Mouse (Mus musculus): ENCODE results near the gene Il6st. TPM values are rescaled to one million over a fixed set of nuclear protein-coding genes. Genes with fewer than 3 reads are reported as not detected.

The Il6st gene
- polyA plus RNA-seq, 1 experiment = 17.3 TPM

GRCm38 (mm10) chr13:112469491-112469890 is 5.6 kb downstream of the Il6st start:
- Histone ChIP-seq H3K27me3 (ENCODE audit: control insufficient read depth, insufficient read depth, insufficient read length) (no peaks in the 10 kb centered on the region), H3K36me3 (ENCODE audit: control insufficient read depth, insufficient read depth) (peaks cover 9% of the 10 kb centered on the region), H3ac (ENCODE audit: control insufficient read depth, insufficient read length, low read depth) (no peak overlapping the region), H3K79me3 (ENCODE audit: low read depth) (peaks cover 76% of the 10 kb centered on the region), H3K4me3 (ENCODE audit: insufficient read depth, poor library complexity, severe bottlenecking) (no peak overlapping the region), H3K79me2 (ENCODE audit: control insufficient read depth, insufficient read depth) (peaks cover 99% of the 10 kb centered on the region)
- TF ChIP-seq FOSL1 (IDR thresholded peaks at IDR 0.05; ENCODE audit: insufficient read depth, low read length, poor library complexity, severe bottlenecking) = no peak
- TF ChIP-seq MAX (IDR thresholded peaks at IDR 0.05) = no peak
- TF ChIP-seq MYOG (IDR thresholded peaks at IDR 0.05; ENCODE audit: control insufficient read depth, extremely low read depth, insufficient read length) = no peak
- no peak for TF ChIP-seq CEBPB (IDR thresholded peaks at IDR 0.05; ENCODE audit: low read depth)
- TF ChIP-seq MYOD1 (IDR thresholded peaks at IDR 0.05; ENCODE audit: control insufficient read depth, insufficient read length, low read depth) = no peak
- no peak for TF ChIP-seq USF1 (IDR thresholded peaks at IDR 0.05; ENCODE audit: low read depth)
- TF ChIP-seq CTCF (IDR thresholded peaks at IDR 0.05; ENCODE audit: control insufficient read depth, insufficient read depth, insufficient read length) = no peak

DNA sequence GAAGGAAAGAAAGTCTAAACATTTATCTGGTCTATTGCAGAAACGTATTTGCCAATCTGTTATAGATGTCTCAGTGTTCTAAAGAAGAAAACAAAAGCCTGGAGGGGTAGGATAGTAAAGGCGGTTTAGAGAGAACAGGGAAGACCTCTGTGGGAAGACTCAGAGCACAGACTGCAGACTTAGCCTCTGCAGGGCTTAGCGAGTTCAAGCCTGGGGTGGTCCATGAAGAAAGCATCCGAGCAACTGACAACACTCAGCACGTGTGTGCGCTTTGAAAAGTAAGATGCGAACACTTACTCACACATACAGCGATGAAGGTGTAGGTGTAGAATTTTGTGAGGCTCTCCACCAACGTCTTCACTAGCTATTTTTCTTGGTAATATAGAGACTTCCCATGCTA is 7.3 kb downstream of the Il6st start:
- Histone ChIP-seq H3K4me3 (ENCODE audit: insufficient read depth, poor library complexity, severe bottlenecking) (no peak overlapping the region), H3ac (ENCODE audit: control insufficient read depth, insufficient read length, low read depth) (no peak overlapping the region), H3K36me3 (ENCODE audit: control insufficient read depth, insufficient read depth) (peaks cover 18% of the 10 kb centered on the region), H3K79me3 (ENCODE audit: low read depth) (peaks cover 61% of the 10 kb centered on the region), H3K27me3 (ENCODE audit: control insufficient read depth, insufficient read depth, insufficient read length) (no peaks in the 10 kb centered on the region), H3K79me2 (ENCODE audit: control insufficient read depth, insufficient read depth) (peaks cover 89% of the 10 kb centered on the region)
- TF ChIP-seq CEBPB (IDR thresholded peaks at IDR 0.05; ENCODE audit: low read depth) = no peak
- no peak for TF ChIP-seq CTCF (IDR thresholded peaks at IDR 0.05; ENCODE audit: control insufficient read depth, insufficient read depth, insufficient read length)
- TF ChIP-seq MAX (IDR thresholded peaks at IDR 0.05) = no peak
- no peak for TF ChIP-seq MYOG (IDR thresholded peaks at IDR 0.05; ENCODE audit: control insufficient read depth, extremely low read depth, insufficient read length)
- no peak for TF ChIP-seq USF1 (IDR thresholded peaks at IDR 0.05; ENCODE audit: low read depth)
- TF ChIP-seq FOSL1 (IDR thresholded peaks at IDR 0.05; ENCODE audit: insufficient read depth, low read length, poor library complexity, severe bottlenecking) = no peak
- TF ChIP-seq MYOD1 (IDR thresholded peaks at IDR 0.05; ENCODE audit: control insufficient read depth, insufficient read length, low read depth) = no peak

- peaks cover 24% of the 10 kb centered on the region for H3K36me3 ChIP-seq (ENCODE audit: control insufficient read depth, insufficient read depth)
These were observed 8.6 kb downstream of the Il6st start for GRCm38 (mm10) chr13:112472401-112473023.

DNA sequence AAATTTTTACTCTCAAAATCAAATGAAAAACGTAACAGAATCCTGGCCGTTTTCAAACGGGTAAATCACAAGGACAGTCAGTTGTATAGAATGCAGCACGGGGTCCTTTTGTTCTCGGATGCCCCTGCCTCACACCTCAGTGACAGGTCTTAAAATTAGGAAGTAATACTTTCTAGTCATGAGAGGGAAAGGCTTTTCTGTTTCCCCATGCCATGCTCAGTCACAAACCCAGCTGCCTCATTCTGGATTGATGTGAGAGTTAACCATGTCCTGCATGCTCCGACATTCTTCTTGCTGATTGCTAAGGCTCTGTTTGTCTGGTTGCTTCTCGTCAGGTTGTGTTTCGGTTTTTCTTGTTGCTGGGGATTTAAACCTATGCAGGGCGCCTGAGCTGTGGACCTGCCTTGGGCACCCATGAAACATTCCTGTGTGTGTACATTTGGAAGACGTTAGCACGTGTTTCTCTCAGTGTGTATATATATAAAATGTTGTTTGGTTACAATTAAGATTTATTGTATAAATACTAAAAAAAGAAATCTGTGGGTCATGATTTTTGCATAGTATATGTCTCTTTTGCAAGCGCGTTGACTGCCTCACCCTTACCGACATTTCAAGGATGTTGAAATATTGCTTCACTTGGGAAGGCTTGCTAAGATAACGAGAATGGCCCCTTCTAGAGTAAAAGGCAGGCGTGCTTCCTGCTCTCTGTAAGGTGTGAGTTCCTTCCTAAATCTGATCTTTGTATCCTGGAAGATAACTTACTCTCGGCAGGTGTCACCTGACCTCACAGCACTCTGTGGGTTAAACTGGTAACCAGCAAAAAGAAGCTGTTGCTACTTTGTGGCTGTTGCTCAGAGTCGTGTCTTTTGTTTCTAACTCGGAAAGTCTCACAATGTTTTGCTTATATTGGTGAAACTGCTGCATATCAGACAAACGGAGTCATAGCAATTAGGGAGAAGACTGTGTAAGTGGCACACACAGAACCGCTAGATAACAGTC is 10.2 kb downstream of the Il6st start:
- Histone ChIP-seq H3K79me2 (ENCODE audit: control insufficient read depth, insufficient read depth) (peaks cover 60% of the 10 kb centered on the region), H3K79me3 (ENCODE audit: low read depth) (peaks cover 35% of the 10 kb centered on the region), H3K36me3 (ENCODE audit: control insufficient read depth, insufficient read depth) (peaks cover 26% of the 10 kb centered on the region), H3ac (ENCODE audit: control insufficient read depth, insufficient read length, low read depth) (no peak overlapping the region), H3K4me3 (ENCODE audit: insufficient read depth, poor library complexity, severe bottlenecking) (no peak overlapping the region), H3K27me3 (ENCODE audit: control insufficient read depth, insufficient read depth, insufficient read length) (no peaks in the 10 kb centered on the region)
- TF ChIP-seq CTCF (IDR thresholded peaks at IDR 0.05; ENCODE audit: control insufficient read depth, insufficient read depth, insufficient read length) = no peak
- no peak for TF ChIP-seq MYOG (IDR thresholded peaks at IDR 0.05; ENCODE audit: control insufficient read depth, extremely low read depth, insufficient read length)
- no peak for TF ChIP-seq USF1 (IDR thresholded peaks at IDR 0.05; ENCODE audit: low read depth)
- no peak for TF ChIP-seq MYOD1 (IDR thresholded peaks at IDR 0.05; ENCODE audit: control insufficient read depth, insufficient read length, low read depth)
- no peak for TF ChIP-seq CEBPB (IDR thresholded peaks at IDR 0.05; ENCODE audit: low read depth)
- no peak for TF ChIP-seq MAX (IDR thresholded peaks at IDR 0.05)
- TF ChIP-seq FOSL1 (IDR thresholded peaks at IDR 0.05; ENCODE audit: insufficient read depth, low read length, poor library complexity, severe bottlenecking) = no peak

More at GRCm38 (mm10) chr13:112472401-112473023, 8.6 kb downstream of the Il6st start:
- Histone ChIP-seq H3K79me3 (ENCODE audit: low read depth) (peaks cover 50% of the 10 kb centered on the region), H3ac (ENCODE audit: control insufficient read depth, insufficient read length, low read depth) (no peak overlapping the region), H3K4me3 (ENCODE audit: insufficient read depth, poor library complexity, severe bottlenecking) (no peak overlapping the region), H3K27me3 (ENCODE audit: control insufficient read depth, insufficient read depth, insufficient read length) (no peaks in the 10 kb centered on the region), H3K79me2 (ENCODE audit: control insufficient read depth, insufficient read depth) (peaks cover 76% of the 10 kb centered on the region)
- no peak for TF ChIP-seq FOSL1 (IDR thresholded peaks at IDR 0.05; ENCODE audit: insufficient read depth, low read length, poor library complexity, severe bottlenecking)
- no peak for TF ChIP-seq USF1 (IDR thresholded peaks at IDR 0.05; ENCODE audit: low read depth)
- no peak for TF ChIP-seq MYOD1 (IDR thresholded peaks at IDR 0.05; ENCODE audit: control insufficient read depth, insufficient read length, low read depth)
- no peak for TF ChIP-seq CEBPB (IDR thresholded peaks at IDR 0.05; ENCODE audit: low read depth)
- no peak for TF ChIP-seq MYOG (IDR thresholded peaks at IDR 0.05; ENCODE audit: control insufficient read depth, extremely low read depth, insufficient read length)
- no peak for TF ChIP-seq MAX (IDR thresholded peaks at IDR 0.05)
- no peak for TF ChIP-seq CTCF (IDR thresholded peaks at IDR 0.05; ENCODE audit: control insufficient read depth, insufficient read depth, insufficient read length)

- Histone ChIP-seq H3K79me2 (ENCODE audit: control insufficient read depth, insufficient read depth) (peaks cover 11% of the 10 kb centered on the region), H3K36me3 (ENCODE audit: control insufficient read depth, insufficient read depth) (peaks cover 56% of the 10 kb centered on the region), H3ac (ENCODE audit: control insufficient read depth, insufficient read length, low read depth) (no peak overlapping the region), H3K79me3 (ENCODE audit: low read depth) (peaks cover 4% of the 10 kb centered on the region), H3K4me3 (ENCODE audit: insufficient read depth, poor library complexity, severe bottlenecking) (no peak overlapping the region), H3K27me3 (ENCODE audit: control insufficient read depth, insufficient read depth, insufficient read length) (no peaks in the 10 kb centered on the region)
- TF ChIP-seq CEBPB (IDR thresholded peaks at IDR 0.05; ENCODE audit: low read depth) (no peak), MAX (IDR thresholded peaks at IDR 0.05) (no peak), FOSL1 (IDR thresholded peaks at IDR 0.05; ENCODE audit: insufficient read depth, low read length, poor library complexity, severe bottlenecking) (no peak), MYOD1 (IDR thresholded peaks at IDR 0.05; ENCODE audit: control insufficient read depth, insufficient read length, low read depth) (no peak), CTCF (IDR thresholded peaks at IDR 0.05; ENCODE audit: control insufficient read depth, insufficient read depth, insufficient read length) (no peak), USF1 (IDR thresholded peaks at IDR 0.05; ENCODE audit: low read depth) (no peak), MYOG (IDR thresholded peaks at IDR 0.05; ENCODE audit: control insufficient read depth, extremely low read depth, insufficient read length) (no peak)
These were observed 15.2 kb downstream of the Il6st start for GRCm38 (mm10) chr13:112479032-112479431.
